Mouse (Mus musculus): Measurements from ENCODE around the gene Kmt2c. TPM values are rescaled to one million over a fixed set of nuclear protein-coding genes. Genes with fewer than 3 reads are reported as not detected.

Gene Kmt2c
- total and polyA plus RNA-seq, 3 experiments: 23.8 to 34.0 (median 26.2) TPM

DNA sequence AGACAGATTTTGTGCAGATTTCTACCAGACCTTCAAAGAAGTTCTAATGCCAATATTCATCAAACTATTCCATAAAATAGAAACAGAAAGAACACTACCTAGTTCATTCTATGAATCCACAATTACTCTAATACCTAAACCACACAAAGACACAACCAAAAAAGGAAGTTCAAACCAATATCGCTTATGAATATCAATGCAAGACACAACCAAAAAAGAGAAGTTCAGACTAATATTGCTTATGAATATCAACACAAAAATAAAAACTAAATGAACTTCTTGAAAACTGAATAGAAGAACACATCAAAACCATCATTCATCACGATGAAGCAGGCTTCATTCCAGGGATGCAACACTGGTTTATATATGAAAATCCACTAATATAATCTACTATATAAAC lies 101.9 kb downstream of the Kmt2c start:
- Histone ChIP-seq H3K9me3 (replicated peaks; ENCODE audit: insufficient read depth, low read length) (no peaks in the 10 kb centered on the region), H3K27ac (ENCODE audit: control insufficient read depth, low read depth, low read length) (no peak overlapping the region), H3K9ac (ENCODE audit: control insufficient read depth, low read depth, low read length, poor library complexity, severe bottlenecking) (no peak overlapping the region), H3K4me1 (ENCODE audit: control insufficient read depth in 1 of 2, insufficient read depth in 2 of 2, low read length in 2 of 2) (peaks cover 3 to 7% of the 10 kb centered on the region in 2 experiments; a peak in 2 of 4 replicates), H3K27me3 (ENCODE audit: control insufficient read depth in 1 of 2, insufficient read depth in 2 of 2, low read length in 2 of 2) (no peaks in the 10 kb centered on the region), H3K36me3 (ENCODE audit: control insufficient read depth in 1 of 2, insufficient read depth in 2 of 2, low read length in 2 of 2) (peaks cover 13% of the 10 kb centered on the region in 2 experiments), H3K79me2 (ENCODE audit: control insufficient read depth, insufficient read depth, low read length, poor library complexity) (no peaks in the 10 kb centered on the region; the same call in 1 of the 2 replicates), H3K4me3 (ENCODE audit: control insufficient read depth in 1 of 2, insufficient read depth in 1 of 2, low read depth in 2 of 2, low read length in 2 of 2) (no peak overlapping the region)
- peak; percentile 59 for DNase-seq (ENCODE audit: low read depth, low spot score)
- TF ChIP-seq GATA1 (IDR thresholded peaks at IDR 0.05; ENCODE audit: low read depth, low read length) (peak; percentile 56), USF1 (IDR thresholded peaks at IDR 0.05; ENCODE audit: low read depth, low read length) (no peak), EP300 (IDR thresholded peaks at IDR 0.05; ENCODE audit: low read depth in 1 of 2, low read length in 2 of 2) (peak; percentile 20 to 81; a peak in 3 of 4 replicates), NELFE (IDR thresholded peaks at IDR 0.05; ENCODE audit: low read depth, low read length) (no peak)

DNA sequence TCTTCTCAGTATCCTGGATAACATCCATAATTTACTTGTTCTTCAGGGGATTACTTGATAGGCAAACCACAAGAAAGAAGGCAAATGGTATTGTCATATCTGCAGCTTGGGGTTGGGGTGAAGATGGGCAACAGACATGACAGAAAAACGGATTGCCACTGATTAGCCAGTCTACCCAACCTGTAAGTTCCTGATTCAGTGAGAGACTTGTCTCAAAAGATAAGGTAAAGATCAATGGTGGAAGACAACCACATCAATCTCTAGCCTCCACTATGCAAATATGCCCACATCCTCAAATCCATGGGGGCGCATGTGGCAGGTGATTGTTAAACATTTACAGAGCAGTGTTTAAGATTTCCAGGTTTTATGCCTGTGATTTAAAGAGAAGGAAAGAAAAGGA lies 105.9 kb downstream of the Kmt2c start:
- H3K9me3 ChIP-seq (replicated peaks; ENCODE audit: insufficient read depth, low read length): no peaks in the 10 kb centered on the region
- no peaks in the 10 kb centered on the region for H3K27me3 ChIP-seq (ENCODE audit: control insufficient read depth in 1 of 2, insufficient read depth in 2 of 2, low read length in 2 of 2)
- H3K9ac ChIP-seq (ENCODE audit: control insufficient read depth, low read depth, low read length, poor library complexity, severe bottlenecking): no peak overlapping the region
- H3K79me2 ChIP-seq (ENCODE audit: control insufficient read depth, insufficient read depth, low read length, poor library complexity): no peaks in the 10 kb centered on the region
- DNase-seq (ENCODE audit: low read depth, low spot score): peak; percentile 28
- peaks cover 3 to 7% of the 10 kb centered on the region in 2 experiments; a peak in 2 of 4 replicates for H3K4me1 ChIP-seq (ENCODE audit: control insufficient read depth in 1 of 2, insufficient read depth in 2 of 2, low read length in 2 of 2)
- no peak overlapping the region for H3K4me3 ChIP-seq (ENCODE audit: control insufficient read depth in 1 of 2, insufficient read depth in 1 of 2, low read depth in 2 of 2, low read length in 2 of 2)
- no peak for TF ChIP-seq CHD2 (IDR thresholded peaks at IDR 0.05; ENCODE audit: low read length)
- TF ChIP-seq MAZ (IDR thresholded peaks at IDR 0.05; ENCODE audit: low read depth, low read length): no peak
- peak; percentile 90 for TF ChIP-seq RCOR1 (IDR thresholded peaks at IDR 0.05; ENCODE audit: low read depth, low read length)
- 0 out of 2 replicates have a peak, but pooled peaks have one; percentile 11 for TF ChIP-seq TAL1 (IDR thresholded peaks at IDR 0.05; ENCODE audit: low read length)
- TF ChIP-seq ZC3H11A (IDR thresholded peaks at IDR 0.05; ENCODE audit: low read depth, low read length): no peak
- no peak for TF ChIP-seq RAD21 (IDR thresholded peaks at IDR 0.05; ENCODE audit: low read depth, low read length)
- TF ChIP-seq EP300 (IDR thresholded peaks at IDR 0.05; ENCODE audit: low read depth in 1 of 2, low read length in 2 of 2): peak; percentile 32 to 37; a peak in 2 of 4 replicates
- no peak for TF ChIP-seq POLR2AphosphoS2 (IDR thresholded peaks at IDR 0.05; ENCODE audit: low read length)
- TF ChIP-seq BHLHE40 (IDR thresholded peaks at IDR 0.05; ENCODE audit: borderline replicate concordance, low read depth, low read length): no peak
- TF ChIP-seq MAFK (IDR thresholded peaks at IDR 0.05; ENCODE audit: borderline replicate concordance, low read depth, low read length): no peak
- TF ChIP-seq NELFE (IDR thresholded peaks at IDR 0.05; ENCODE audit: low read depth, low read length): no peak
- TF ChIP-seq TCF12 (IDR thresholded peaks at IDR 0.05; ENCODE audit: low read depth, low read length): 0 out of 2 replicates have a peak, but pooled peaks have one; percentile 15
- peak; percentile 70 for TF ChIP-seq GATA1 (IDR thresholded peaks at IDR 0.05; ENCODE audit: low read depth, low read length)
- H3K36me3 ChIP-seq (ENCODE audit: control insufficient read depth in 1 of 2, insufficient read depth in 2 of 2, low read length in 2 of 2): peaks cover 6 to 13% of the 10 kb centered on the region in 2 experiments
- no peak overlapping the region for H3K27ac ChIP-seq (ENCODE audit: control insufficient read depth, low read depth, low read length)

DNA sequence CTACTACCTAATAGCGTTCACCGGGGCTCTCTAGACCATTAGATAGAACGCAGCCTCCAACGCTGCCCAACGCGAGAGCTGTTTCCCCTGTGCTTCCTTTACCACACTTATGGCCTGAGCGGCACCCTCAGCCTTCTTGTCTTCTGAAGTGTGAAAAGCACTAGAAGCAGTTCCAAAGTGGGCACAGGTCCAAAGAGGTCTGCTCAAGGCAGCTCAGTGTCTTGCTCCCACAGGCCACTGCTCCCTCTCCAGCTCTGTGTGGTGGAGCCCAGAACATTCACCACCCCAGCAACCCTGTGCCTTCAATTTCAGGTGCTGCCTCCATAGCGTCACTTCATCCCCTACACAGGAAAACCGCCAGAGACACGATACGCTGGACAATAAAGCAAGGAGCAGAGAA lies 115.0 kb downstream of the Kmt2c start:
- Histone ChIP-seq H3K4me1 (ENCODE audit: control insufficient read depth in 1 of 2, insufficient read depth in 2 of 2, low read length in 2 of 2) (peaks cover 2 to 23% of the 10 kb centered on the region in 2 experiments; a peak in 3 of 4 replicates), H3K4me3 (ENCODE audit: control insufficient read depth in 1 of 2, insufficient read depth in 1 of 2, low read depth in 2 of 2, low read length in 2 of 2) (no peak overlapping the region), H3K27me3 (ENCODE audit: control insufficient read depth in 1 of 2, insufficient read depth in 2 of 2, low read length in 2 of 2) (no peaks in the 10 kb centered on the region), H3K79me2 (ENCODE audit: control insufficient read depth, insufficient read depth, low read length, poor library complexity) (peaks cover 2% of the 10 kb centered on the region; the same call in 1 of the 2 replicates), H3K36me3 (ENCODE audit: control insufficient read depth in 1 of 2, insufficient read depth in 2 of 2, low read length in 2 of 2) (peaks cover 7 to 17% of the 10 kb centered on the region in 2 experiments), H3K9ac (ENCODE audit: control insufficient read depth, low read depth, low read length, poor library complexity, severe bottlenecking) (no peak overlapping the region), H3K27ac (ENCODE audit: control insufficient read depth, low read depth, low read length) (no peak overlapping the region), H3K9me3 (replicated peaks; ENCODE audit: insufficient read depth, low read length) (no peaks in the 10 kb centered on the region)
- no peak for DNase-seq (ENCODE audit: low read depth, low spot score)
- TF ChIP-seq ELF1 (IDR thresholded peaks at IDR 0.05; ENCODE audit: low read depth, low read length) (no peak), BHLHE40 (IDR thresholded peaks at IDR 0.05; ENCODE audit: borderline replicate concordance, low read depth, low read length) (no peak), MAZ (IDR thresholded peaks at IDR 0.05; ENCODE audit: low read depth, low read length) (no peak), TCF12 (IDR thresholded peaks at IDR 0.05; ENCODE audit: low read depth, low read length) (no peak), MEF2A (IDR thresholded peaks at IDR 0.05; ENCODE audit: extremely low read depth, insufficient replicate concordance, low read depth, low read length, poor library complexity, severe bottlenecking) (no peak), RAD21 (IDR thresholded peaks at IDR 0.05; ENCODE audit: low read depth, low read length) (no peak), MAX (IDR thresholded peaks at IDR 0.05; ENCODE audit: low read length) (no peak), ETS1 (IDR thresholded peaks at IDR 0.05; ENCODE audit: low read depth, low read length) (no peak), JUND (IDR thresholded peaks at IDR 0.05; ENCODE audit: low read depth, low read length) (no peak), NRF1 (IDR thresholded peaks at IDR 0.05; ENCODE audit: insufficient read depth, low read depth, low read length, poor library complexity, severe bottlenecking) (no peak), GATA1 (IDR thresholded peaks at IDR 0.05; ENCODE audit: low read depth, low read length) (no peak), POLR2AphosphoS2 (IDR thresholded peaks at IDR 0.05; ENCODE audit: low read length) (no peak), KAT2A (conservative IDR thresholded peaks at IDR 0.05; ENCODE audit: low read depth, low read length) (no peak), CTCF (IDR thresholded peaks at IDR 0.05 in 2 of 3, conservative IDR thresholded peaks at IDR 0.05 in 1 of 3; ENCODE audit: control insufficient read depth in 1 of 3, insufficient read depth in 1 of 3, low read depth in 2 of 3, low read length in 3 of 3, poor library complexity in 1 of 3, severe bottlenecking in 1 of 3) (no peak), SIN3A (IDR thresholded peaks at IDR 0.05; ENCODE audit: low read length) (no peak), ZNF384 (IDR thresholded peaks at IDR 0.05; ENCODE audit: low read depth, low read length) (no peak)
